Mouse (Mus musculus): ENCODE results near the gene Crb3. TPM values are rescaled to one million over a fixed set of nuclear protein-coding genes. Genes with fewer than 3 reads are reported as not detected.

Gene Crb3
- 4.4 TPM for polyA plus RNA-seq (2017; shearing (Covaris generic))

DNA sequence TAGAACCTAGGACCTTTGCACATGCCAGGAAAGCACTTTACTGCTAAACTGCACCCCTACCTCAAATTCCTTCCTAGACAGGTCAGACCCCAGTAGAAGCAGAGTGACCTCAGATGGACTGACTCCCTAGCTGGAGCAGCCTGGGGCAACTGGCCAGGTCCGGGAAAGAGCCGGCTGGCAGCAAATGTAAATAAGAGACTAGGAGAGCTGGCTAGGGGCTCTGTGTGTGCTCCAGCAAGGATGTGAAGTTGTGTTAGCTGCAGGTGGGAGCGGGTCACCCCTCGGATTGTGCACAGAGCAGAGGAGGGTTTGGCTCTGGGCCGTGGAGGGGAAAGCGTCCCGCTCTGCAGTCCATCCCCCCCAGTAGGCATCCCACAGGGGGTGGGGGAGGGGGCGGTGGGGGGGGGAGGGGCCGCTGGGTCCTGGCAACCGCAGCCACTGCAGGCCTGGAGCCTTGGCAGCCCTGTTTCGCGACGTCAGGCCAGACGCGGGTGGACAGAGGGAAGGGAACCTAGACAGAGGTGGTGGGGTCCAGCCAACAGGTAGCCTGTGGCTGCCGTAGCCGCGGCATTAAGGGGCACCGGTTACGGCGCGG, at the start of gene Crb3:
Gene Crb3, plus strand, starts transcription at position 215 of the 595 bp plus-strand sequence.

DNA sequence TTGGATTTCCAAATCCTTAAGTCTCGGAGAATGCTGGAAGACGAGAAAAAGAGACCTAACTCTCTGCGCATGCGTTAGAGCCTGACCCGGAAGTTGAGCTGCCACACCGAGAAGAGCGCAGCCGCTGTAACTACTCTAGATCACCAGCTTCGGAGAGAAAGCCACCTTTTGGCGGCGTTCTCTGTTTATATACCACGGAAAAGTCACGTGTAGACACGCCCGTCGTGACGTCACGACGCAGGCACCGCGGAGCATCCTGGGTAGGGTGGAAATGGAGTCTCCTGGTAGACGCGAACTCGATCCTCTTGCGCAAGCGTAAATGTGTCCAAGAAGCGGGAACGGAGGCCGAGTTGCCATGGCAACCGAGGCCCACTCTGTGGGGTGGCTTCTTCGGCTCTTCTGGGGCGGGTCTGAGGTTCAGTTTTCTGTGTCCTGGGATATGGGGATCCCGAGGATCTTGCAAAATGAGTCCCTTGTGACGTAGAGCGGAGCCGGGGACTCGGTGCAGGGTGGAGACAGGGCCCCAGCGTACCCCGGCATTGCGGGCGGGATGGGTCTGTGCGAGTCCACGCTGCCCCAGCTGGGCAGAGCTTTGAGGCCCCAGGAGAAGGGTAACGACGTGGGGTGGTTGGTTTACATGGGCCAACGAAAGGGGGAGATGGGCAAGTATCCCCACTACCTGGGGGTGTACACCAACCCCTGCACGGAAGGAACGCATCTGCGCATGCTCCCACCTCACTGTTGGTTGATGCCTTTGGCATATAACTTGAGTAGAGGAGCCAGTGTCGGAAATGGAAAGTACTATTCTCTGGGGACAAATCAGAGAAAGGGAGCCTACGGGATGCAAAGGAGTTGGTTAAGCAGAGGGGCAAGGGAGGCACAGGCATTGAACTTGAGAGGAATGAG, 47.4 kb upstream of the Crb3 start, which contains the start of the genes Gtf2f1 and Gm17949:
Gene Gtf2f1, minus strand, starts transcription at position 53 of the 906 bp plus-strand sequence.
Gene Gm17949, plus strand, starts transcription at position 234 of the 906 bp plus-strand sequence.

DNA sequence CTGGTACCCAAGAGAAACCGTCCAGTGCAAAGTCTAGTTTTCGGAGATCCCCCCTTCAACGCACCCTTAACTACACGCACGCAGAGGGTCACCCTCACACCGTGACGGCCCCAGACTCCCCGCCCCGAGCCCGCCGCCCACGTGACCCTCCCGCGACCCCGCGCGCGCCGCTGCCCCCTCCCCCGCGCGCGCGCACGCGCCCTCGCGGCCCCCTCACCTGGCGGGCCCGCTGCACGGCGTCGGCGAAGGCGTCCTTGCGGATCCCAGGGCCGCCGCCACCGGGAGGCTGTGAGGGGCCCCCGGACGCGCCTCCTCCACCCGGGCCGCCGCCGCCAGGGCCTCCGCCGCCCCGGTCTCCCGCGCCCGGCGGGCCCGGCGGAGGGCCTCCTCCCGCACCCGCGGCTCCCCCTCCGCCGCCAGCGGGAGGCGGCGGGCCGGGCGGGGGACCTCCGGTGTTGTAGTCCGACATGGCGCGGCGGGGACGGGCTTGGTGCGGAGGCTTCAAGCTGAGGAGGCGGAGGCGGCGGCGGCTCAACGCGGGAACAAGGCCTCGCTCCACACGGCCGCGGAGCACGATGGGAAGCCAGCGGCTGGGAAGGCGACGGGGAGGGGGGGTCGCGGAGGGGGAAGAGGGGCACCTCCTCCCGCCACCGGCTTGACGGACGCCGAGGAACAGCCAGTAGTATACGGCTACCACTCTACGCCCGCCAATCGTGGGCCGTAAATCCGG, 27.8 kb upstream of the Crb3 start, which contains the start of gene Khsrp:
Gene Khsrp, minus strand, starts transcription at position 592 of the 730 bp plus-strand sequence.

DNA sequence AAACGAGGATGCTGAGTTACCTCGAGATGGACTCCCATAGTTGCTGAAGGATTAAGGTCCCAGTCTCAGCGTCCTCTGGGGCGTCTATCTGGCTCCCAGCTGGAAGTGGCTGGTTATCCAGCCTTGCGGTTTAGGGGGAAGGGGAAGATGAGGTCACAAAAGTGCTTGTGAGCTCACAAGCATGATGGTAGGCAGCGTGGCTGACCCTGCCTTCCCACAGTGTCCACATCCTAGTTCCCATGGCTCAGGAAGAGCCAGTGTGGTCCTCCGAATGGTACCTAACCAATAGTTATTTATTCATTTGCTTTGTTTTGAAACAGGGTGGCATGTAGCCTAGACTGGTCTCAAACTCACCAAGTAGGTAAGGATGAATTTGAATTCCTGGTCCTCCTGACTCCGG, 17.4 kb upstream of the Crb3 start, which contains the start of gene Slc25a41:
Gene Slc25a41, minus strand, starts transcription at position 101 of the 400 bp plus-strand sequence.

DNA sequence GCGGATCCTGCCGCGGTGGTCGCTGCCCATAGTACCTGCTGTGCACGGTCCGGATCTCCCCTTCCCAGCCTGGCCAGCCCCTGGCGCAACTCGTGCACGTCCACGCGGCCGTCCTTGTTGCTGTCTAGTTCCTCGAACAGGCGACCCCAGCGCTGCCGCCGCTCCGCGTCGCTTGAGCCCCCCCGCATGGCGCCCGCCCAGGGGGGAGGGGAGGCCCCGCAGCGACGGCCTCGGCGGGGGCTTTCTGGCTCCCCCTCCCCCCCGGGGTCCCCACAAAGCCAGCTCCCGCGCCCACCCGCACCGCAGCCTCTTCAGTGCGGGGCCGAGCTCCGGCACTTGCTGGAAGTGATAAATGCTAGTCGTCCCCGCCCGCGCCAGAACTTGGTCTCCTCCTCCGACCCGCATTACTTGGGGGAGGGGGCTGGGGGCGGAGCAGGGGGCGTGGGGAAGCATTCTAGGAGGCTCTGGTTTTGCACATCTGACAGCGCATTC, 627 bp downstream of the Crb3 start, which contains the start of gene Slc25a23:
Gene Slc25a23, minus strand, starts transcription at position 378 of the 492 bp plus-strand sequence.

DNA sequence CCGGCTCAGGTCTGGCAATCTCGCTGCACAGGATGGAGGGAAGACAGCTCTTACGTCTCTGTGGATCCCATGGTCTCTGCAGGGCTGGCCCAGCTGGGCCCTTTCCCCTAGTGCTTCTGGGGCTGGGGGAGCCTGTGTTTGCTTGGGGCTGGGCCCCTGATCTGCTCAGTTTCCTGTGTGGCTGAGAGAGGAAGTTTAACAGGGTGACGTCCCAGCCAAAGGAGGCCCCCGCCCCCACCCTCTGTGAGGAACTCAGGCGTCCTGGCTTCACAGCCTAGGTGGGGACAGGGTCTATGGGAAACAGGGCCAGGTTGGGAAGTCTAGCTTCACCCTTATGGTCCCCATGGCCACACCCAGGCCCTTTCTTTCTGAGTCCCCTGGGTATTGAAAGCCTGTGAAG, 19.4 kb downstream of the Crb3 start, which contains the start of gene Dennd1c:
Gene Dennd1c, minus strand, starts transcription at position 179 of the 400 bp plus-strand sequence.

DNA sequence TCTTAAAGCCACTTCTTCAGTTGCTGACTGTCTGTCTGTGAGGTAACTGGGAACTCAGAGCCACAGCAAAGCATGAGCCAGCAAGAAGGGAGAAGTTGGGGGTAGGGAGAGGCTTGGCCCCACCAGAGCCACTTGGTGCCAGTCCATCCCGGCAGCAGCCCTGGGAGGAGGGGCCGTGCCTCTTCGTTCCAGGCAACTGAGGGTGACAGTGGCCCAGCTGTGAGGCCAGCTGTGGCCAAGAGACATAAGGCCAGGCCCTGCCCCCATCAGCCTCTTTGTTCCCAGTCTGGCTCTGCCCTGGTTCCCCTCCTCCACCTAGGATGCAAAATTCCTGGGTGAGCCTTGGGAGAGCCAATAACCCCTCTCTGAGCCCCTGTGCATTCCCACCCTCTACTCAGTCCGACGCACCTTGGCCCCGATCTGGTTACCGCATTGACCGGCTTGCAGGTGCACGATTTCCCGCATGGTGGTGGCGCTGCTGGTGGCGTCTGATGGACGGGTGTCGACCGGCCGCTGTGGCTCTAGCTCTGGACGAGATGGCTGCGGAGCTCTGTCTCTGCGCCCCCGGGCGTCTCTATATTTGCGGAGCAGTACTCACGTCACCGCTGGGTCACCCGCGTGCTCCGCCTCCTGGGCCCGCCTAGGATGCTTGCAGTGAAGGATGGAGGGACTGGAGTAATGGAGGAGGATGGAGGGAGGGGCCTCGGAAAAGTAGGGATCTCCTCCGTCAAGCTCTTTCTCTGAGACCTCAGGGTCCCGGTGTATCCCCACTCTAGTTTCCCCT, 28.3 kb downstream of the Crb3 start, which contains the start of gene Tubb4a:
Gene Tubb4a, minus strand, starts transcription at position 734 of the 784 bp plus-strand sequence.

DNA sequence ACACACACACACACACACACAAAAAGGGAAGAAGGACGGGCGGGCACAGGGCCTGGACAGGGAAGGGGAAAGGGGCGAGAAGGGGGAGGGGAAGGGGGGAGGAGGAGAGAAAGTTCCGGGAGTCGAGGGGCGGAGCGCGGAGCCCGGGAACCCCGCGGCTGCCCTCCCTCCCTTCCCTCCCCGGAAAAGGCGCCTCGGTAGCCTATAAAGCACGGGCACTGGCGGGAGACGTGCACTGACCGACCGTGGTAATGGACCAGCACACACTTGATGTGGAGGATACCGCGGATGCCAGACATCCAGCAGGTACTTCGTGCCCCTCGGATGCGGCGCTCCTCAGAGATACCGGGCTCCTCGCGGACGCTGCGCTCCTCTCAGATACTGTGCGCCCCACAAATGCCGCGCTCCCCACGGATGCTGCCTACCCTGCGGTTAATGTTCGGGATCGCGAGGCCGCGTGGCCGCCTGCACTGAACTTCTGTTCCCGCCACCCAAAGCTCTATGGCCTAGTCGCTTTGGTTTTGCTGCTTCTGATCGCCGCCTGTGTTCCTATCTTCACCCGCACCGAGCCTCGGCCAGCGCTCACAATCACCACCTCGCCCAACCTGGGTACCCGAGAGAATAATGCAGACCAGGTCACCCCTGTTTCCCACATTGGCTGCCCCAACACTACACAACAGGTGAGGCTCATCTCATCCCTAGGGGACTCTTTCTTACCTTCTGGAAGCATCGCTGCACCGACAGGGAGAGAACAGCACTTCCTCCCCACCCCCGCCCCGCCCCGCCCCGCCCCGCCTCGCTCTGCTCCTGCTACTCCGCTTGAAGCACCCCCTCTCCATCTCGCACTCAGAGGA, 46.5 kb downstream of the Crb3 start, which contains the start of gene Tnfsf9:
Gene Tnfsf9, plus strand, starts transcription at position 145 of the 854 bp plus-strand sequence.

Other genes starting within 250 kb of the Crb3 start
- 2.5 TPM for gene Rfx2, start 228.1 kb upstream of the Crb3 start, polyA plus RNA-seq (2017; shearing (Covaris generic))
- not detected for gene Acsbg2, start 184.7 kb upstream of the Crb3 start, polyA plus RNA-seq (2017; shearing (Covaris generic))
- 0.14 TPM for gene 1700061G19Rik, start 183.6 kb upstream of the Crb3 start, polyA plus RNA-seq (2017; shearing (Covaris generic))
- 24.8 TPM for gene Mllt1, start 123.7 kb upstream of the Crb3 start, polyA plus RNA-seq (2017; shearing (Covaris generic))
- not detected for gene Acer1, start 77.0 kb upstream of the Crb3 start, polyA plus RNA-seq (2017; shearing (Covaris generic))
- 39.7 TPM for gene Clpp, start 68.8 kb upstream of the Crb3 start, polyA plus RNA-seq (2017; shearing (Covaris generic))
- gene Alkbh7, start 61.8 kb upstream of the Crb3 start, polyA plus RNA-seq (2017; shearing (Covaris generic)), result 12.0 TPM
- not detected for gene Pspn, start 59.1 kb upstream of the Crb3 start, polyA plus RNA-seq (2017; shearing (Covaris generic))
- gene Gtf2f1, start 47.8 kb upstream of the Crb3 start, polyA plus RNA-seq (2017; shearing (Covaris generic)), result 62.3 TPM
- gene Gm17949, start 47.6 kb upstream of the Crb3 start, polyA plus RNA-seq (2017; shearing (Covaris generic)), result 0.42 TPM
- 48.7 TPM for gene Khsrp, start 27.6 kb upstream of the Crb3 start, polyA plus RNA-seq (2017; shearing (Covaris generic))
- gene Slc25a41, start 17.5 kb upstream of the Crb3 start, polyA plus RNA-seq (2017; shearing (Covaris generic)), result not detected
- 6.7 TPM for gene Slc25a23, start 758 bp downstream of the Crb3 start, polyA plus RNA-seq (2017; shearing (Covaris generic))
- 159 TPM for gene Dennd1c, start 19.4 kb downstream of the Crb3 start, polyA plus RNA-seq (2017; shearing (Covaris generic))
- 1.5 TPM for gene Tubb4a, start 28.7 kb downstream of the Crb3 start, polyA plus RNA-seq (2017; shearing (Covaris generic))
- 17.9 TPM for gene Tnfsf9, start 46.2 kb downstream of the Crb3 start, polyA plus RNA-seq (2017; shearing (Covaris generic))
- not detected for gene Cd70, start 90.7 kb downstream of the Crb3 start, polyA plus RNA-seq (2017; shearing (Covaris generic))
- 10.9 TPM for gene Tnfsf14, start 135.1 kb downstream of the Crb3 start, polyA plus RNA-seq (2017; shearing (Covaris generic))
- gene C3, start 169.0 kb downstream of the Crb3 start, polyA plus RNA-seq (2017; shearing (Covaris generic)), result 0.07 TPM
- 56.3 TPM for gene Gpr108, start 189.3 kb downstream of the Crb3 start, polyA plus RNA-seq (2017; shearing (Covaris generic))
- 5.4 TPM for gene Trip10, start 190.3 kb downstream of the Crb3 start, polyA plus RNA-seq (2017; shearing (Covaris generic))
- 149 TPM for gene Vav1, start 220.0 kb downstream of the Crb3 start, polyA plus RNA-seq (2017; shearing (Covaris generic))

All from effector memory CD4-positive, alpha-beta T cell, adult 5 months (primary cell).